Mouse (Mus musculus) skeletal muscle tissue, adult 2 months (tissue): ENCODE measurements around the gene Slc37a4.
"Not testable (repeated sequence)": the region's sequence is repeated elsewhere in the genome, so short reads cannot be mapped to it uniquely, and the experiment has no call there.

ENCODE experiments used
- DNase-seq: peaks from one replicate; pipeline ENCODE4 v3.0.0-alpha.2; 2012; ENCODE audit warnings: low read depth, low spot score

The Slc37a4 gene

GRCm38 (mm10) chr9:44396684-44397411 lies at the start of gene Slc37a4:
Gene Slc37a4 (plus strand): TSS chr9:44396852.
- peak; percentile 98 for DNase-seq

GRCm38 (mm10) chr9:44347166-44347565 lies 49.5 kb upstream of the Slc37a4 start:
- no peak for DNase-seq

- no peak for DNase-seq
Observed at GRCm38 (mm10) chr9:44347621-44348020, 49.0 kb upstream of the Slc37a4 start.

GRCm38 (mm10) chr9:44348546-44348945 lies 48.1 kb upstream of the Slc37a4 start:
- no peak for DNase-seq

- DNase-seq, result no peak
Observed at GRCm38 (mm10) chr9:44351396-44351795, 45.3 kb upstream of the Slc37a4 start.

- no peak for DNase-seq
Observed at GRCm38 (mm10) chr9:44352337-44352736, 44.3 kb upstream of the Slc37a4 start.

GRCm38 (mm10) chr9:44353142-44353541 lies 43.5 kb upstream of the Slc37a4 start:
- DNase-seq, result no peak

- DNase-seq, result no peak
Observed at GRCm38 (mm10) chr9:44357207-44357606, 39.4 kb upstream of the Slc37a4 start.

- peak; percentile 97 for DNase-seq
Observed at GRCm38 (mm10) chr9:44361190-44361917, 35.3 kb upstream of the Slc37a4 start, which contains the start of gene Vps11. Gene Vps11 (minus strand): TSS chr9:44361670.

- not testable (repeated sequence) for DNase-seq
Observed at GRCm38 (mm10) chr9:44361931-44362330, 34.7 kb upstream of the Slc37a4 start.

- DNase-seq, result no peak
Observed at GRCm38 (mm10) chr9:44364480-44364879, 32.2 kb upstream of the Slc37a4 start.

GRCm38 (mm10) chr9:44373386-44373785 lies 23.3 kb upstream of the Slc37a4 start:
- DNase-seq, result no peak

- no peak for DNase-seq
Observed at GRCm38 (mm10) chr9:44376141-44376540, 20.5 kb upstream of the Slc37a4 start.

GRCm38 (mm10) chr9:44377335-44377734 lies 19.3 kb upstream of the Slc37a4 start:
- not testable (repeated sequence) for DNase-seq

GRCm38 (mm10) chr9:44378153-44378730 lies 18.4 kb upstream of the Slc37a4 start:
- no peak for DNase-seq

- DNase-seq, result peak; percentile 97
Observed at GRCm38 (mm10) chr9:44379054-44379834, 17.4 kb upstream of the Slc37a4 start, which contains the start of gene Hyou1. Gene Hyou1 (plus strand): TSS chr9:44379490.

- DNase-seq, result no peak
Observed at GRCm38 (mm10) chr9:44379862-44380261, 16.8 kb upstream of the Slc37a4 start.

- DNase-seq, result no peak
Observed at GRCm38 (mm10) chr9:44384596-44384995, 12.1 kb upstream of the Slc37a4 start.

- no peak for DNase-seq
Observed at GRCm38 (mm10) chr9:44387221-44387620, 9.4 kb upstream of the Slc37a4 start.

- no peak for DNase-seq
Observed at GRCm38 (mm10) chr9:44389273-44389672, 7.4 kb upstream of the Slc37a4 start.

GRCm38 (mm10) chr9:44391466-44391865 lies 5.2 kb upstream of the Slc37a4 start:
- DNase-seq, result peak; percentile 48

- DNase-seq, result peak; percentile 62
Observed at GRCm38 (mm10) chr9:44398087-44398486, 1.4 kb downstream of the Slc37a4 start.
